Mouse (Mus musculus): ENCODE measurements around the gene Smo. TPM values are rescaled to one million over a fixed set of nuclear protein-coding genes. Genes with fewer than 3 reads are reported as not detected.

Smo gene
- polyA plus RNA-seq, 1 experiment, result 4.7 TPM

DNA sequence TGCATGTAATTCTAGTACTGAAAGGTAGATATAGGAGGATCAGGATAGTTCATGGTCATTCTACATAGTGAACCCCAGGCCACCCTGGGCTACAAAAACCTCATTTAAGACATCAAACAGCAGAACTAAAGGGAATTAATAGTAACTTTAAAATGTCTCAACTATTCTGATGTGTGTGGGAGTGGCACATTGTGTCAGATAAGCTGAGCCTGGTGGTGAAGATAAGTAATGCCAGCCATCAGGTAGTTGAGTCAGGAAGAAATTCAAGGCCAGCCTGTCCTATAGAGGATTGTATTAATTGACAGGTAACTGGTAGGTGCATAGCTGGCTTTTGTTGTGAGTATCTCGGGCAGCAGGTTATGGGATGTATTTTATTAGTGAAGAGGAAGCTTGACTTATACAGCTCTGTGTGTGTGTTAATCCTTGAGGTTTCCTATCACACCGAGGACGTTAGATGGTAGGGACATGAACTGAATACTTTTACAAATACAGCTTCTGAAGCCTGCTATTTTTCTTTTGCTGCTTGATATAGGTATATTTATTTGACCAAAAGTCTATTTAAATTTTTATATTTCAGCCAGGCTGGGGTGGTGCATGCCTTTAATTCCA, 49.2 kb downstream of the Smo start:
- H3K4me3 ChIP-seq (ENCODE audit: control insufficient read depth, low read depth, low read length), result no peak overlapping the region
- H3K4me1 ChIP-seq (ENCODE audit: control insufficient read depth, insufficient read depth, low read length), result no peaks in the 10 kb centered on the region
- no peaks in the 10 kb centered on the region for H3K27me3 ChIP-seq (ENCODE audit: control insufficient read depth, insufficient read depth, low read length)
- no peak overlapping the region for H3K27ac ChIP-seq (ENCODE audit: control insufficient read depth, insufficient read depth, low read depth, low read length)
- TF ChIP-seq CTCF (IDR thresholded peaks at IDR 0.05; ENCODE audit: control insufficient read depth, insufficient read depth, insufficient replicate concordance, low read depth, low read length) (no peak), POLR2A (IDR thresholded peaks at IDR 0.05; ENCODE audit: control insufficient read depth, low read depth, low read length) (no peak)
- H3K36me3 ChIP-seq (ENCODE audit: control insufficient read depth, insufficient read depth, low read length), result no peaks in the 10 kb centered on the region

DNA sequence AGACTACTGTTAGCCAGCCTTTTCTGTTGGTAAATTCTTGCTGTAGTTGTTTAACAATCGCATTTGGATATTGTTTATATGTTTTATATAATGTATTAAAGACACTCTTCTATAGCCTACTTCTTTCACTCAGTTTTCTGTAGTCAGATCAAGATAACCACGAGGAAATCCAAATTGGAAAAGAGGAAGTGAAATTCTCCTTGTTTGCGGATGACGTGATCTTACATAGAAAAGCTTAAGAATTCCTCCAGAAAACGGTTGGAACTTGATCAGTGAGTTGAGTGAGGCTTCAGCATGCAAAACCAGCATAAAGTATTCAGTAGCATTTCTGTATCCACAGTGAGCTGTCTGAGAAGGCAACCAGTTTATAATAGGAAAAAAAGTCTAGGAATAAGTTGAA, 50.5 kb downstream of the Smo start:
- Histone ChIP-seq H3K4me1 (ENCODE audit: control insufficient read depth, insufficient read depth, low read length) (no peaks in the 10 kb centered on the region), H3K36me3 (ENCODE audit: control insufficient read depth, insufficient read depth, low read length) (no peaks in the 10 kb centered on the region)
- no peak for TF ChIP-seq POLR2A (IDR thresholded peaks at IDR 0.05; ENCODE audit: control insufficient read depth, low read depth, low read length)
- TF ChIP-seq CTCF (IDR thresholded peaks at IDR 0.05; ENCODE audit: control insufficient read depth, insufficient read depth, insufficient replicate concordance, low read depth, low read length), result no peak

DNA sequence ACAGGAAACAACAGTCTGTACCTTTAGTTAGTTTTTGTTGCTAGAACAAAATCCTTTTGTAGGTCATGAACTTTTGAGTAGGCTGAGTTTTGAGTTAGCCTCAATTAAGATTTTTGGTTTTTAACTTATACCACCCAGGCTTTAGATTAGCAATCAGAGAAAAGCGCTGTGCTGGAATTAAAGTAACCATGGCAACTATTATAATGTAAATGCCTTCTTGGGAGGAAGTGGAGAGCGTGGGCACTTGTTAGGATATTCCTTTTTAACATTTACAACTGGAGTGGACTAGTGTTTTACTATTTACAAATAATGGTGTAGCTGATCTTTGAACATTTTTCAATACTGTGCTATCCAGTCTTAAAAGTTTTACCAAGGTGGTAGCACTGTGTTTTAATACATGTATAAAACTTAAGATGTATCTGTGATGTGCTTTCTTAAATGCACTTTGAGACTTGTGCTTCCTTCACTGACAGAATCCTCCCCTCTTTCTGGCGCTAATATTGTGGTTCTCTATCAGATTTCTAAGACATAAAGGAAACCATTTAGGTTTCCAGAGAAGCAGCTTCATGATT, 53.6 kb downstream of the Smo start:
- Histone ChIP-seq H3K36me3 (ENCODE audit: control insufficient read depth, insufficient read depth, low read length) (no peaks in the 10 kb centered on the region), H3K27me3 (ENCODE audit: control insufficient read depth, insufficient read depth, low read length) (no peaks in the 10 kb centered on the region), H3K4me3 (ENCODE audit: control insufficient read depth, low read depth, low read length) (no peak overlapping the region), H3K27ac (ENCODE audit: control insufficient read depth, insufficient read depth, low read depth, low read length) (no peak overlapping the region), H3K4me1 (ENCODE audit: control insufficient read depth, insufficient read depth, low read length) (no peaks in the 10 kb centered on the region)
- TF ChIP-seq POLR2A (IDR thresholded peaks at IDR 0.05; ENCODE audit: control insufficient read depth, low read depth, low read length), result no peak

More for the DNA sequence above, 50.5 kb downstream of the Smo start:
- Histone ChIP-seq H3K4me3 (ENCODE audit: control insufficient read depth, low read depth, low read length) (no peak overlapping the region), H3K27ac (ENCODE audit: control insufficient read depth, insufficient read depth, low read depth, low read length) (no peak overlapping the region), H3K27me3 (ENCODE audit: control insufficient read depth, insufficient read depth, low read length) (no peaks in the 10 kb centered on the region)

DNA sequence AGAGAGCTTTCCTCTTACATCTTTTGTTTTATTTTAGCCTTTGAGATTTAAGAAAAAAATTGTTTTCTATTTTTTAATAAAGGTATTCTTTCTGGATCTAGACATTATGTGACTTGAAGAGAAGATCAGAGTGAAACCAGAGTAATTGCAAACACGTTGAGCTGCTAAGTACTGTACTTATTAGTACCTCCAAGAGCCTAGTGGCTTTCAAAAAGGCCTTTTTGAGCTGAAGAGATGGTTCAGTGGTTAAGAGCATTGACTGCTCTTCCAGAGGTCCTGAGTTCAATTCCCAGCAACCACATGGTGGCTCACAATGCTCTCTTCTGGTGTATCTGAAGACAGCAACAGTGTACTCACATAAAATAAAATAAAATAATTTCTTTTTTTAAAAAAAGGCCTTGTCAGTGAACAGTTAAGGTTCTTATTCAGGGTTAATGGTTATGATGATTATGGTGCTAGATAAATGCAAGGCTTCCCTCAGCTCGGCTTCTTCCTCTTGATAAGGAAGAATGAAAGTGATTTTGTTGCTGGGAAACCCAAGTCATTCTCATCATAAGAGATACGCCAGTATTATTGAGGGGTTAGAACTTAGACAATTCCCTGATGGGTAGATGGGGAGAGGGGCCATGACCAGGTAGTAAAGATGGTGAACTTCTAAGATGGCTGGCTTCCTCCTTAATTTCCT, 54.9 kb downstream of the Smo start:
- TF ChIP-seq POLR2A (IDR thresholded peaks at IDR 0.05; ENCODE audit: control insufficient read depth, low read depth, low read length) (no peak), CTCF (IDR thresholded peaks at IDR 0.05; ENCODE audit: control insufficient read depth, insufficient read depth, insufficient replicate concordance, low read depth, low read length) (no peak)
- Histone ChIP-seq H3K27me3 (ENCODE audit: control insufficient read depth, insufficient read depth, low read length) (no peaks in the 10 kb centered on the region), H3K4me1 (ENCODE audit: control insufficient read depth, insufficient read depth, low read length) (no peaks in the 10 kb centered on the region), H3K36me3 (ENCODE audit: control insufficient read depth, insufficient read depth, low read length) (no peaks in the 10 kb centered on the region), H3K4me3 (ENCODE audit: control insufficient read depth, low read depth, low read length) (no peak overlapping the region), H3K27ac (ENCODE audit: control insufficient read depth, insufficient read depth, low read depth, low read length) (no peak overlapping the region)

DNA sequence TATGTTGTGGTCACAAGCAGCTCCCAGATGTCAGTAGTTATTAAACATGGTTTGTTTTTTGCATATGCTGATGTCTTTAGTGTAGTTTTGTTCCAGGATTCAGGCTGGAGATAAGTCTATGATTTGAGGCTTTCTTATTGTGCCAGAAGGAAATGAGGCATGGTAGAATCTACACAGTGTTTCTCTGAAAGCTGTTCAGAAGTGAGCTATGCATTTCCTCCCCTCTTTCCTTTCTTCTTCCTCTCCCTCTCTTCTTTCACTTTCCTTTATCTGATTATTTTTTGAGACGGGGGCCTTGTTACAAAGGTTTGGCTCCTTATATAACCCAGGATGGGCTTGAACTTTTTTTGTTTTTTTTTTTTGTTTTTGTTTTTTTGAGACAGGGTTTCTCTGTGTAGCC, 58.2 kb downstream of the Smo start:
- H3K36me3 ChIP-seq (ENCODE audit: control insufficient read depth, insufficient read depth, low read length), result no peaks in the 10 kb centered on the region
- H3K4me3 ChIP-seq (ENCODE audit: control insufficient read depth, low read depth, low read length), result no peak overlapping the region
- no peaks in the 10 kb centered on the region for H3K4me1 ChIP-seq (ENCODE audit: control insufficient read depth, insufficient read depth, low read length)
- TF ChIP-seq POLR2A (IDR thresholded peaks at IDR 0.05; ENCODE audit: control insufficient read depth, low read depth, low read length), result no peak
- no peak for TF ChIP-seq CTCF (IDR thresholded peaks at IDR 0.05; ENCODE audit: control insufficient read depth, insufficient read depth, insufficient replicate concordance, low read depth, low read length)
- H3K27ac ChIP-seq (ENCODE audit: control insufficient read depth, insufficient read depth, low read depth, low read length), result no peak overlapping the region
- H3K27me3 ChIP-seq (ENCODE audit: control insufficient read depth, insufficient read depth, low read length), result no peaks in the 10 kb centered on the region

DNA sequence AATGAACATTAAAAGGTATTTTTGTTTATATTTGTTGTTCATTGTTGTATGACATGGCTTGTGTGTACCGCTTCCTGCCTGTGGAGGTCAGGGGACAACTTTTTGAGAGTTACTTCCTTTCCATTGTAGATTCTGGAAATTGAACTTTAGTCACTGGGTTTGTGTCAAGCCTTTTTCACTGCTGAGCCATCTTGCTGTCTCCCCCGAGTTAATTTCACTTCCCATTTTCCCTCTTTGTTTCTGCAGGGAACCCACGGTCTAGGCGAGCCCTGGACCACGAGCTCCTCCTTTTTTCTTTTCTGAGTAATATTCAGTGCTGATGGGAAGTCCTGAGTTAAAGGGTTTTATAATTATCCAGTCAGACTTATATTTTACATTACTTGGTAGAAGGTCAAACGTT, 59.3 kb downstream of the Smo start:
- H3K4me1 ChIP-seq (ENCODE audit: control insufficient read depth, insufficient read depth, low read length), result no peaks in the 10 kb centered on the region
- no peak overlapping the region for H3K27ac ChIP-seq (ENCODE audit: control insufficient read depth, insufficient read depth, low read depth, low read length)
- no peaks in the 10 kb centered on the region for H3K36me3 ChIP-seq (ENCODE audit: control insufficient read depth, insufficient read depth, low read length)
- no peak overlapping the region for H3K4me3 ChIP-seq (ENCODE audit: control insufficient read depth, low read depth, low read length)
- no peaks in the 10 kb centered on the region for H3K27me3 ChIP-seq (ENCODE audit: control insufficient read depth, insufficient read depth, low read length)
- TF ChIP-seq POLR2A (IDR thresholded peaks at IDR 0.05; ENCODE audit: control insufficient read depth, low read depth, low read length), result no peak
- no peak for TF ChIP-seq CTCF (IDR thresholded peaks at IDR 0.05; ENCODE audit: control insufficient read depth, insufficient read depth, insufficient replicate concordance, low read depth, low read length)

DNA sequence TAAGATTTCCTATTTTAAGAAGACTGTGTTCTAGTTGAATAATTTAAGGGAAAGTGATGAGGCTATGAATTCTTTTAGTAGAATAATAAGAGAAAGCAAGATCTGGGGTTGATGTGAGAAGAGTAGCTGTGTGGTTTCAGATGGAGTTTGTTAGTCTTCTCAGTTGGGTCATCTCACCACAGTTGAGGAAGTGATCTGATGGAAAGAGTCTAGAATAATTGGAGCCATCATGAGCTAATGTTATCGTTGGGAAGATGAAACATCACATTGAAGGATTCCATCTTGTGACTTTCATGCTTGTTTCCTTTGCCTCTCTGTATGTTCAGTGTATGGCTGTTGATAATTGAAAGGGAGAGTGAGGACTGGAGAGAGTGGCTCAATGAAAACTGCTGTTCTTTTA, 67.7 kb downstream of the Smo start:
- Histone ChIP-seq H3K4me3 (ENCODE audit: control insufficient read depth, low read depth, low read length) (no peak overlapping the region), H3K27me3 (ENCODE audit: control insufficient read depth, insufficient read depth, low read length) (no peaks in the 10 kb centered on the region), H3K36me3 (ENCODE audit: control insufficient read depth, insufficient read depth, low read length) (no peaks in the 10 kb centered on the region), H3K4me1 (ENCODE audit: control insufficient read depth, insufficient read depth, low read length) (no peaks in the 10 kb centered on the region; the same call in 1 of the 2 replicates), H3K27ac (ENCODE audit: control insufficient read depth, insufficient read depth, low read depth, low read length) (no peak overlapping the region)
- TF ChIP-seq POLR2A (IDR thresholded peaks at IDR 0.05; ENCODE audit: control insufficient read depth, low read depth, low read length), result no peak
- no peak for TF ChIP-seq CTCF (IDR thresholded peaks at IDR 0.05; ENCODE audit: control insufficient read depth, insufficient read depth, insufficient replicate concordance, low read depth, low read length)

Measured in testis, adult 2 months (tissue).